Mouse (Mus musculus) intestine, embryonic 16.5 days (tissue): Measurements from ENCODE around the gene Col1a1. TPM values are rescaled to one million over a fixed set of nuclear protein-coding genes. Genes with fewer than 3 reads are reported as not detected.

Experiments used
- ATAC-seq: fragments of 200-750 bp; cut with Nextera tagmentation; 2 replicates; pipeline ENCODE4 v1.8.0; 2017; ENCODE audit warnings: moderate TSS enrichment, moderate library complexity
- H3K27ac ChIP-seq: fragments of 300-500 bp; sonication (generic); 2 replicates; pipeline ENCODE4 v1.5.1; 2014; ENCODE audit warnings: mild to moderate bottlenecking, low read length
- H3K27me3 ChIP-seq: fragments of 300-500 bp; sonication (generic); replicated peaks from 2 replicates; pipeline ENCODE4 v1.6.1; 2014; ENCODE audit warnings: low read length, control low read depth, mixed read lengths; ENCODE audit not compliant: control insufficient read depth, insufficient read depth
- H3K36me3 ChIP-seq: fragments of 300-500 bp; sonication (generic); 2 replicates; pipeline ENCODE4 v1.6.1; 2014; ENCODE audit warnings: low read length, control low read depth; ENCODE audit not compliant: control insufficient read depth, insufficient read depth
- H3K4me1 ChIP-seq: fragments of 300-500 bp; sonication (generic); 2 replicates; pipeline ENCODE4 v1.6.1; 2014; ENCODE audit warnings: low read length, control low read depth, mixed read lengths; ENCODE audit not compliant: control insufficient read depth, insufficient read depth
- H3K4me2 ChIP-seq: fragments of 300-500 bp; sonication (generic); 2 replicates; pipeline ENCODE4 v1.6.1; 2014; ENCODE audit warnings: low read depth, low read length, control low read depth
- H3K4me3 ChIP-seq: fragments of 300-500 bp; sonication (generic); 2 replicates; pipeline ENCODE4 v1.5.1; 2014; ENCODE audit warnings: mild to moderate bottlenecking, low read length
- H3K9ac ChIP-seq: fragments of 300-500 bp; sonication (generic); 2 replicates; pipeline ENCODE4 v1.6.1; 2014; ENCODE audit warnings: low read depth, low read length
- H3K9me3 ChIP-seq: fragments of 300-500 bp; sonication (generic); 2 replicates; pipeline ENCODE4 v1.6.1; 2016; ENCODE audit warnings: low read length, control low read depth; ENCODE audit not compliant: control insufficient read depth
- WGBS: fragments of 180-500 bp; shearing (Covaris S2); extraction: QIAGEN DNeasy Blood & Tissue Kit; methylation state at CpG from one replicate; pipeline ENCODE4 v1.1.7; 2014; 5-methylcytosine and 5-hydroxymethylcytosine counted together
- polyA plus RNA-seq: library from polyadenylated mRNA; unstranded; fragments of >200 nt; fragmentation: Nextera tagmentation; extraction: Ambion mirVana; gene quantifications from 2 replicates; pipeline ENCODE4 v1.2.1, GENCODE M21; 2015

Col1a1 gene
- polyA plus RNA-seq, 1 experiment from 2014 or later: 890 TPM

GRCm38 (mm10) chr11:94978178-94978915, 42.3 kb downstream of the Col1a1 start:
- Histone ChIP-seq H3K4me3 (peak overlapping the region; percentile 30; the same call in 1 of the 2 replicates), H3K9ac (0 out of 2 replicates have a peak overlapping the region, but pooled peaks have one; percentile 19), H3K27ac (no peak overlapping the region), H3K4me1 (peaks cover 3% of the 10 kb centered on the region; the same call in 1 of the 2 replicates), H3K9me3 (no peaks in the 10 kb centered on the region), H3K36me3 (no peaks in the 10 kb centered on the region), H3K4me2 (peak overlapping the region; percentile 19; the same call in 1 of the 2 replicates), H3K27me3 (no peaks in the 10 kb centered on the region)
- ATAC-seq: peak; percentile 34; the same call in 1 of the 2 replicates
- 41% methylated on average over 9 of the region's 9 CpGs for WGBS

GRCm38 (mm10) chr11:94978947-94979346, 42.9 kb downstream of the Col1a1 start:
- Histone ChIP-seq H3K4me1 (peaks cover 3% of the 10 kb centered on the region; the same call in 1 of the 2 replicates), H3K27me3 (no peaks in the 10 kb centered on the region), H3K36me3 (no peaks in the 10 kb centered on the region), H3K27ac (no peak overlapping the region), H3K9me3 (no peaks in the 10 kb centered on the region), H3K4me2 (peak overlapping the region; percentile 52), H3K4me3 (peak overlapping the region; percentile 30), H3K9ac (peak overlapping the region; percentile 53)
- ATAC-seq: peak; percentile 94
- WGBS: 0% methylated on average over 20 of the region's 20 CpGs

- Histone ChIP-seq H3K9me3 (no peaks in the 10 kb centered on the region), H3K27ac (no peak overlapping the region), H3K27me3 (no peaks in the 10 kb centered on the region), H3K9ac (peak overlapping the region; percentile 53), H3K4me3 (no peak overlapping the region), H3K4me2 (peak overlapping the region; percentile 52; the same call in 1 of the 2 replicates), H3K4me1 (peaks cover 3% of the 10 kb centered on the region; the same call in 1 of the 2 replicates), H3K36me3 (no peaks in the 10 kb centered on the region)
- 75% methylated on average over 11 of the region's 11 CpGs for WGBS
- ATAC-seq: no peak
Measured at GRCm38 (mm10) chr11:94979462-94980179, 43.6 kb downstream of the Col1a1 start.

- no peak overlapping the region for H3K4me2 ChIP-seq
- H3K9ac ChIP-seq: no peak overlapping the region
- no peak overlapping the region for H3K27ac ChIP-seq
- no peak for ATAC-seq
- no peaks in the 10 kb centered on the region for H3K36me3 ChIP-seq
- H3K4me1 ChIP-seq: peaks cover 20% of the 10 kb centered on the region
- no peaks in the 10 kb centered on the region for H3K27me3 ChIP-seq
- no peak overlapping the region for H3K4me3 ChIP-seq
- WGBS: 26% methylated on average over 1 of the region's 1 CpGs
- H3K9me3 ChIP-seq: no peaks in the 10 kb centered on the region
Measured at GRCm38 (mm10) chr11:94985140-94985539, 49.1 kb downstream of the Col1a1 start.

- H3K4me1 ChIP-seq: peaks cover 24% of the 10 kb centered on the region
- H3K4me2 ChIP-seq: no peak overlapping the region
- no peak overlapping the region for H3K9ac ChIP-seq
- no peak for ATAC-seq
- no peak overlapping the region for H3K4me3 ChIP-seq
- H3K27ac ChIP-seq: no peak overlapping the region
- H3K36me3 ChIP-seq: no peaks in the 10 kb centered on the region
- H3K9me3 ChIP-seq: no peaks in the 10 kb centered on the region
- whole genome bisulfite sequencing: 71% methylated on average over 5 of the region's 5 CpGs
- no peaks in the 10 kb centered on the region for H3K27me3 ChIP-seq
Measured at GRCm38 (mm10) chr11:94985822-94986221, 49.8 kb downstream of the Col1a1 start.

GRCm38 (mm10) chr11:94986435-94986834, 50.4 kb downstream of the Col1a1 start:
- Histone ChIP-seq H3K4me3 (no peak overlapping the region), H3K4me2 (no peak overlapping the region), H3K27me3 (no peaks in the 10 kb centered on the region), H3K9ac (no peak overlapping the region), H3K27ac (no peak overlapping the region), H3K36me3 (no peaks in the 10 kb centered on the region), H3K9me3 (no peaks in the 10 kb centered on the region), H3K4me1 (peaks cover 24% of the 10 kb centered on the region)
- 55% methylated on average over 2 of the region's 2 CpGs for WGBS
- no peak for ATAC-seq

GRCm38 (mm10) chr11:94987341-94987740, 51.3 kb downstream of the Col1a1 start:
- H3K36me3 ChIP-seq: no peaks in the 10 kb centered on the region
- no peak overlapping the region for H3K4me2 ChIP-seq
- no peak for ATAC-seq
- H3K9me3 ChIP-seq: no peaks in the 10 kb centered on the region
- H3K9ac ChIP-seq: no peak overlapping the region
- peaks cover 27% of the 10 kb centered on the region for H3K4me1 ChIP-seq
- no peaks in the 10 kb centered on the region for H3K27me3 ChIP-seq
- no peak overlapping the region; the same call in 1 of the 2 replicates for H3K27ac ChIP-seq
- no peak overlapping the region for H3K4me3 ChIP-seq
- WGBS: 47% methylated on average over 6 of the region's 6 CpGs

- Histone ChIP-seq H3K9me3 (no peaks in the 10 kb centered on the region), H3K27ac (no peak overlapping the region)
Measured at GRCm38 (mm10) chr11:94987851-94988250, 51.8 kb downstream of the Col1a1 start.

GRCm38 (mm10) chr11:94988780-94989561, 52.9 kb downstream of the Col1a1 start:
- Histone ChIP-seq H3K27ac (peak overlapping the region; percentile 95), H3K9me3 (no peaks in the 10 kb centered on the region), H3K4me1 (peaks cover 44% of the 10 kb centered on the region), H3K4me3 (peak overlapping the region; percentile 87), H3K27me3 (no peaks in the 10 kb centered on the region), H3K9ac (peak overlapping the region; percentile 89), H3K36me3 (no peaks in the 10 kb centered on the region), H3K4me2 (peak overlapping the region; percentile 97)
- no peak for ATAC-seq
- WGBS: 19% methylated on average over 10 of the region's 10 CpGs

More at GRCm38 (mm10) chr11:94987851-94988250, 51.8 kb downstream of the Col1a1 start:
- no peak for ATAC-seq
- Histone ChIP-seq H3K36me3 (no peaks in the 10 kb centered on the region), H3K4me2 (no peak overlapping the region), H3K9ac (no peak overlapping the region), H3K4me1 (peaks cover 32% of the 10 kb centered on the region), H3K4me3 (no peak overlapping the region), H3K27me3 (no peaks in the 10 kb centered on the region)
- 87% methylated on average over 8 of the region's 8 CpGs for WGBS
